Mouse (Mus musculus) urinary bladder, postnatal 0 days (tissue): Measurements from ENCODE around the gene Ambp. TPM values are rescaled to one million over a fixed set of nuclear protein-coding genes. Genes with fewer than 3 reads are reported as not detected.

Source experiments
- polyA plus RNA-seq: library from polyadenylated mRNA; unstranded; fragments of >200 nt; fragmentation: Nextera tagmentation; extraction: Ambion mirVana; gene quantifications from 2 replicates; pipeline ENCODE4 v1.2.1, GENCODE M21; 2015

Ambp gene
- polyA plus RNA-seq: 3.0 and 3.6 TPM in 2 replicates

DNA sequence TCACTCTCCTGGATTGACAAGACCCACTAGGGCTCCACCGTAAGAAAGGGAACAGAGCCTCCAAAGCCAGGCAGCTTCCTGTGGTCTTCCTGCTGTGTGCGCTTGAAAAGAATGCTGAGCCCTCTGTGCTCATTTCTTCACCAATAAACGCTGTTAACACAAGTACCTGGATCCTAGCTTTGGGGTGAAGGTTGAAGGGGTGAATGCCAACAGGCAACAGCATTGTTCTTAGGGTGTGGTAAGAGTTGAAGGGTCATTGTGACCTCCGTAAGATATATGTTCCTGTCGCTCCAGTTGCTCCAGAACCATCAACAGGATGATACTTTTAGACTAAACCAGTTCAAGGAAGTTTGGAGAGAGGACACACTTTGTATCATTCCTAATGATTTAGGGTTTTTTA lies at the start of gene Ambp:
Gene Ambp, minus strand, starts transcription at position 101 of the 400 bp plus-strand sequence.

GRCm38 (mm10) chr4:63171969-63172685 lies 17.5 kb upstream of the Ambp start, which contains the start of gene Kif12:
Gene Kif12 (minus strand): TSS chr4:63172131.

Other genes with a start within 250 kb of the Ambp start
- gene Zfp618, start 189.2 kb downstream of the Ambp start, polyA plus RNA-seq: 3.6 and 3.9 TPM in 2 replicates
- not detected in 2 replicates for gene Kif12, start 17.3 kb upstream of the Ambp start, polyA plus RNA-seq
- gene Col27a1, start 59.2 kb upstream of the Ambp start, polyA plus RNA-seq: 4.6 and 6.2 TPM in 2 replicates
- gene Orm1, start 189.8 kb upstream of the Ambp start, polyA plus RNA-seq: 0.22 TPM in 1 of 2 replicates, not detected in the other
- gene Orm3, start 201.4 kb upstream of the Ambp start, polyA plus RNA-seq: not detected in 2 replicates
- not detected in 2 replicates for gene Orm2, start 207.7 kb upstream of the Ambp start, polyA plus RNA-seq
- gene Akna, start 248.6 kb upstream of the Ambp start, polyA plus RNA-seq: 2.3 and 3.2 TPM in 2 replicates